Mouse (Mus musculus): ENCODE results near the gene Plk3. TPM values are rescaled to one million over a fixed set of nuclear protein-coding genes. Genes with fewer than 3 reads are reported as not detected.

The Plk3 gene
- polyA plus RNA-seq, 1 experiment from 2014 or later = 3.7 TPM

DNA sequence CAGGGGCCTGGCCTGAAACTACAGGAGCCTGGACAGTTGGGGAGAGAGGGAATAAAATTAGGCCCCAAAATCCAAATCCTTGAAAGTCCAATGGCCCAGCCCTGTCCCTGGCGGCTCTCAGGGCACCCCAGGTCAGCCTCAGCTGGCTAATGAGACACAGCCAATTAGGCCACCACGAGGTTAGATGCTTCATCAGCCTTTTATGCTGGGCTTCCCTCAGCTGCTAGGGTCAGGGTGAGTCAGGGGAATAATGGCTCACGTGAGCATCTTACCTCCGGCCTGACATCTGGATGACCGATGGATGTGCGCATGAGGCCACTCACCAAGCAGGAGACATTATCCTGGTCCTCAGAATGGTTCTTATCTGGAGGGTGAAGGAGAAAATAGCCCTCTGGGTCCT is 3.0 kb downstream of the Plk3 start:
- Histone ChIP-seq H3K9me3 (ENCODE audit: low read length) (no peaks in the 10 kb centered on the region), H3K36me3 (ENCODE audit: insufficient read depth, low read length) (peaks cover 9% of the 10 kb centered on the region; the same call in 1 of the 2 replicates), H3K9ac (replicated peaks; ENCODE audit: low read length) (no peak overlapping the region), H3K4me3 (ENCODE audit: low read length) (no peak overlapping the region), H3K27me3 (ENCODE audit: insufficient read depth, low read length) (peaks cover 15% of the 10 kb centered on the region), H3K27ac (ENCODE audit: low read length) (no peak overlapping the region), H3K4me1 (ENCODE audit: insufficient read depth, low read length) (peaks cover 23% of the 10 kb centered on the region), H3K4me2 (replicated peaks; ENCODE audit: low read depth, low read length) (no peak overlapping the region)
- WGBS = 78% methylated on average over 6 of the region's 6 CpGs
- no peak for ATAC-seq (ENCODE audit: low FRiP score, low TSS enrichment)

DNA sequence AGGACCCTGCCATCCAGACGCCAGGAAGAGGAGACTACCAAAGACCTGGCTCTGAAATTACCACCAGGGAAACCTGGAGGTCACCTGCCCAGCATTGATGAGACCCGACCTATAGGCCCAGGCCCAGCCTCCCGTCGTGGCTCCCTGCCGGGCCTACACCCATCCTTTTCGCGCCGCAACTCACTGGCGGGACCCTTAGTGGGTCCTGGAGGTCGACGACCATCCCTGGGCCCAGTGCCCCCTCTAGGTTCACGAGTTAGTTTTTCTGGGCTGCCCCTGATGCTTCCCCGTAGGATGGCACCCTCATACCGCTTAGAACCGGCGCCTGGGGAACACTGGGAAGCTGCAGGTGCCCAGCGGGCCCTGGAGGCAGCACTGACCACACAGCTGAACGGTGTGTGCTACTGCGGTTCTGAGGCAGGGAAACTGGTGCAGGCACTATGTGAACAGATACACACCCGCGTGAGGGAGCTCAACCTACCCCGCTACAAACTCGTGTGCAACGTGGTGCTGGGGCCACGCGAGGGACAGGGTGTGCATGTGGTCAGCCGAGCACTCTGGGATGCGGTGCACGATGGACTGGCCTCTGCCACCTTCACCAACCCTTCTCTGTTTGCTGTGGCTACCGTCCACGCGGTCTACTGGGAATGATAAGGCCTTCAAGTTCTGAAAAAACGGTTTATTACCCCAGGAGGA is 5.6 kb downstream of the Plk3 start:
- Histone ChIP-seq H3K4me2 (replicated peaks; ENCODE audit: low read depth, low read length) (no peak overlapping the region), H3K27ac (ENCODE audit: low read length) (no peak overlapping the region), H3K27me3 (ENCODE audit: insufficient read depth, low read length) (peaks cover 15% of the 10 kb centered on the region), H3K4me1 (ENCODE audit: insufficient read depth, low read length) (peaks cover 36% of the 10 kb centered on the region), H3K36me3 (ENCODE audit: insufficient read depth, low read length) (peaks cover 9% of the 10 kb centered on the region; the same call in 1 of the 2 replicates), H3K4me3 (ENCODE audit: low read length) (no peak overlapping the region), H3K9me3 (ENCODE audit: low read length) (no peaks in the 10 kb centered on the region), H3K9ac (replicated peaks; ENCODE audit: low read length) (no peak overlapping the region)
- ATAC-seq (ENCODE audit: low FRiP score, low TSS enrichment) = no peak
- WGBS = 90% methylated on average over 33 of the region's 33 CpGs

GRCm38 (mm10) chr4:117126675-117127290 is 7.0 kb downstream of the Plk3 start, which contains the start of gene Tctex1d4:
Gene Tctex1d4, plus strand, starts transcription at chr4:117126794.
- 75% methylated on average over 9 of the region's 9 CpGs for WGBS
- ATAC-seq (ENCODE audit: low FRiP score, low TSS enrichment) = no peak
- Histone ChIP-seq H3K4me1 (ENCODE audit: insufficient read depth, low read length) (peaks cover 25% of the 10 kb centered on the region), H3K4me2 (replicated peaks; ENCODE audit: low read depth, low read length) (peak within 1 kb of the TSS; percentile 8), H3K36me3 (ENCODE audit: insufficient read depth, low read length) (peaks cover 9% of the 10 kb centered on the region; the same call in 1 of the 2 replicates), H3K27ac (ENCODE audit: low read length) (peak within 1 kb of the TSS; percentile 93), H3K9me3 (ENCODE audit: low read length) (no peaks in the 10 kb centered on the region), H3K9ac (replicated peaks; ENCODE audit: low read length) (peak within 1 kb of the TSS; percentile 23), H3K27me3 (ENCODE audit: insufficient read depth, low read length) (0 out of 2 replicates have a peak, but pooled peaks cover under 1% of the 10 kb centered on the region), H3K4me3 (ENCODE audit: low read length) (no peak within 1 kb of the TSS)

DNA sequence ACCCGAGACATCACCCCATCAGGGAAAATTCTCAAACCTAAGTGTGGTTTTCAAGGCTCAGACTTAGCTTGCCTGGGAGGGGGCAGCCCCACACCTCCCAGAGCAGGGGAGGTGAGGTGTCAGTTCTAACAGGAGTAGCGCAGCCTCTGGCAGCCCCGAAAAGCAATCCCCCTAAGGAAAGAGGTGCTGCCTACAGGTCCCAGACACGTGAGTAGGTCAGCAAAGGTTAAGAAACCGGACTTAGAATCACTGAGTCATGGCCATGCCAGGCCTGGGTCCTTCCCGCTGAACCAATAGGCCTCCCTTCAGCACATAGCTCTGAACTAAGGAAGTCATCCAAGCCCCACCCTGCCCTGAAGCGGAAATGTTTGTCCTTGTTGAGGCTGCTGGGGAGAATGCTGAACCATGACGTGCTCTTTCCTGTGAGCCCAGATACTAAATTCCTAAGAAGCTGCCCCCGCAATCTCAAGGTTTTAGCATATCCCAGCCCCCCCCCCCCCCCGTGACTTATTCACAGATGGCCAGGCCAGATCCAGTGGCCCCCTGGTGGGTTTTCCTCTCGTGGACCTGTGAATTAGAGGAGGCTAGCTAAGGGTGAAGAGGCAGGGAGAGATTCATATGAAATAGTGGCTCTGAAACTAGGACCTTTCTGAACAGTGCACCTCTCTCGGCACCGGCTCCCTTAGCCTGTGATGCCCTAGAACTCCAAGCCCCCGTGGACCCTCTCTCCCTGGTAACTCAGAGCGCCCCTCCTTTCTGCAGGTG is 7.7 kb downstream of the Plk3 start:
- no peak overlapping the region for H3K4me3 ChIP-seq (ENCODE audit: low read length)
- H3K9ac ChIP-seq (replicated peaks; ENCODE audit: low read length) = peak overlapping the region; percentile 23
- peaks cover 28% of the 10 kb centered on the region for H3K4me1 ChIP-seq (ENCODE audit: insufficient read depth, low read length)
- WGBS = 31% methylated on average over 15 of the region's 15 CpGs
- peak; percentile 82 for ATAC-seq (ENCODE audit: low FRiP score, low TSS enrichment)
- peak overlapping the region; percentile 93 for H3K27ac ChIP-seq (ENCODE audit: low read length)
- peak overlapping the region; percentile 8 for H3K4me2 ChIP-seq (replicated peaks; ENCODE audit: low read depth, low read length)
- no peaks in the 10 kb centered on the region for H3K27me3 ChIP-seq (ENCODE audit: insufficient read depth, low read length)
- H3K36me3 ChIP-seq (ENCODE audit: insufficient read depth, low read length) = peaks cover 9% of the 10 kb centered on the region; the same call in 1 of the 2 replicates
- no peaks in the 10 kb centered on the region for H3K9me3 ChIP-seq (ENCODE audit: low read length)

GRCm38 (mm10) chr4:117125348-117125909 is 8.3 kb downstream of the Plk3 start, which contains the start of gene Btbd19:
Gene Btbd19, minus strand, starts transcription at chr4:117125725.
- ATAC-seq (ENCODE audit: low FRiP score, low TSS enrichment) = peak; percentile 24; the same call in 1 of the 2 replicates
- Histone ChIP-seq H3K9ac (replicated peaks; ENCODE audit: low read length) (peak within 1 kb of the TSS; percentile 23), H3K27ac (ENCODE audit: low read length) (peak within 1 kb of the TSS; percentile 93), H3K36me3 (ENCODE audit: insufficient read depth, low read length) (peaks cover 9% of the 10 kb centered on the region; the same call in 1 of the 2 replicates), H3K27me3 (ENCODE audit: insufficient read depth, low read length) (no peaks in the 10 kb centered on the region), H3K9me3 (ENCODE audit: low read length) (no peaks in the 10 kb centered on the region), H3K4me2 (replicated peaks; ENCODE audit: low read depth, low read length) (peak within 1 kb of the TSS; percentile 8), H3K4me1 (ENCODE audit: insufficient read depth, low read length) (peaks cover 28% of the 10 kb centered on the region), H3K4me3 (ENCODE audit: low read length) (no peak within 1 kb of the TSS)
- WGBS = 28% methylated on average over 8 of the region's 8 CpGs

DNA sequence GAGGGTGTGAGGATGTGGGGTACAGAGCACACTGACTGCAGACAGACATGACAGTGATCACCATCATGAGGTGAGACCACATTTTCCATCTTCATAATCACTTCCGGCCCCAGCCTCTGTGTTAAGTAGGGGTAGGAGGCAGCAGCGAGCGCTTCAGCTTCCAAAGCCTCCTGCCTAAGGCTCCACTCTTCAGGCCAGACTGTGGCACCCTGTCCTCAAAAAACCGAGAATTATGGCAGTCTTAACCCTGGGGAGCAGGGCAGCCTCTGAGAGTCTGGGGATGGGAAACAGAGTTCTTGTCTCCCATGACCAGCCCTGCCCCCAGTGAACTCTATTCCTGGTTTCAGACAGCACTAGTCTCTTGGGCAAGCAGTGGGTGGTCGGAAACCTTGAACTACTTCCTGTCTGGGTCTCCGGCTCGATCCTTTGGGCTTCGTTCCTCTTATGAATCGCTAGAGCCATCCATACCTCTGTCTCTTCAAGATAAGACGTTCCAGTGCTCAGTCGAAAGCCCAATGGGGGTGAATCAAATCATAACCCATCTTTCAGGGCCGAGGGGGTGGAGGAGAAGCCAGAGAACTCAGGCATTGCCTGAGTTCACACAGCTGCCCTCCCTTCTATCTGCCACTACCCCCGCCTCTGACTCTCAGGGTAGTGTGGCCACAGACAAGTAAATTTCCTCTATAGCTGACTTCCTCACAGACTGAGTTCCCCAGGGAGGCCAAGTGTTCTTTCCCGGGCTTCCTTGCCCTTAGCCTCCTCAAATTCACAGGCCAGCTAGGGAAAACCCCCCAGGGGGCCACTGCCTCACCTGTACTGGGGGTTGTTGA is 9.0 kb downstream of the Plk3 start:
- peaks cover 31% of the 10 kb centered on the region for H3K4me1 ChIP-seq (ENCODE audit: insufficient read depth, low read length)
- no peaks in the 10 kb centered on the region for H3K9me3 ChIP-seq (ENCODE audit: low read length)
- H3K4me3 ChIP-seq (ENCODE audit: low read length) = no peak overlapping the region
- peak overlapping the region; percentile 1; the same call in 1 of the 2 replicates for H3K4me2 ChIP-seq (replicated peaks; ENCODE audit: low read depth, low read length)
- no peak for ATAC-seq (ENCODE audit: low FRiP score, low TSS enrichment)
- H3K27ac ChIP-seq (ENCODE audit: low read length) = peak overlapping the region; percentile 93
- peak overlapping the region; percentile 23 for H3K9ac ChIP-seq (replicated peaks; ENCODE audit: low read length)
- peaks cover 9% of the 10 kb centered on the region; the same call in 1 of the 2 replicates for H3K36me3 ChIP-seq (ENCODE audit: insufficient read depth, low read length)
- WGBS = 45% methylated on average over 14 of the region's 14 CpGs
- no peaks in the 10 kb centered on the region for H3K27me3 ChIP-seq (ENCODE audit: insufficient read depth, low read length)

DNA sequence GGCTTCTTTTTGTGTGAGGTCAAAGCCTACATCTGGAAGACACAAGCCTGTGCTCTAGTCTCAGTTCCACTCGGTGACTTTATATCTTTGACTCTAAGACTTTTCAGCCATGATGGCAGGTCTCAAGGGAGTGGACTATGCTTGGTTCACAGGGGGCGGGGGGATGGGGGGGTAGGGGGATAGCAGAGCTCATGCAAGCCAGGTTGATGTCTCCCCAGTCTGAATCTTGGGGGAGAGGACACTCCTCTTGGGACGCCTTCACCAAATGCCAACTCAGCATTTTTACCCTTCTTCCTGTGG is 9.6 kb downstream of the Plk3 start:
- H3K4me1 ChIP-seq (ENCODE audit: insufficient read depth, low read length) = peaks cover 33% of the 10 kb centered on the region
- H3K4me2 ChIP-seq (replicated peaks; ENCODE audit: low read depth, low read length) = 0 out of 2 replicates have a peak overlapping the region, but pooled peaks have one; percentile 1
- no peak for ATAC-seq (ENCODE audit: low FRiP score, low TSS enrichment)
- H3K4me3 ChIP-seq (ENCODE audit: low read length) = no peak overlapping the region
- H3K9ac ChIP-seq (replicated peaks; ENCODE audit: low read length) = no peak overlapping the region
- no peaks in the 10 kb centered on the region for H3K27me3 ChIP-seq (ENCODE audit: insufficient read depth, low read length)
- peaks cover 9% of the 10 kb centered on the region; the same call in 1 of the 2 replicates for H3K36me3 ChIP-seq (ENCODE audit: insufficient read depth, low read length)
- H3K9me3 ChIP-seq (ENCODE audit: low read length) = no peaks in the 10 kb centered on the region
- peak overlapping the region; percentile 93 for H3K27ac ChIP-seq (ENCODE audit: low read length)
- 84% methylated on average over 3 of the region's 3 CpGs for WGBS

DNA sequence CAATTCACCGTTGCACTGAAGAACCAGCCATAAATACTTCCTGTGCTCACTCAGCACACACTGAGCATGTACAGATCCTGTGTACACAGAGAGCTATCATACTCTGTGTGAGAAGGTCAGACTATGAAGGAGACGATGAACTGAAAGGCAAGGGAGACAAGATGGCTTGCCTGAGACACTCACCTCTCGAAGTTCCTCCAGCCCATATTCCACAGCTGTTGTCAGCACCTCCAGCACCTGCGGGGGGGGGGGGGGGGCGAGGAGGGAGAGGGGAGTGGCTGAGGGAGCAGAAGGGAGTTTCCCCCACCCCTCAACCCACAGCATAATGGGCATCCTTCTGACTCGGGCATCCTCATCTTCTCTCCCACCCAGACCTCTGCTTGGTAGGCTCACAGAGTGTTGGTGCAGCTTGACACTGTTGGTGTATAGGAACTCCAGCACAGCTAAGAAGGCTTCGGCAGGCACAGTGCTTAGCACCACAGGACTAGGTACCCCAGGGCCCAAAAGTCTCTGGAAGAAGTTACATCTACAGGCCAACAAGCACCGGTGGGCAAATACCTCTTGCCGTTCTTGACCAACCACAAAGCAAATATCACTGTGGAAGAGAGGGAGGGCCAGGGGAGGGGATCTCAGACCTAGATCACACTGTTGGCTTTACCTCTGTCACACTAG is 10.1 kb downstream of the Plk3 start:
- Histone ChIP-seq H3K4me3 (ENCODE audit: low read length) (no peak overlapping the region), H3K36me3 (ENCODE audit: insufficient read depth, low read length) (peaks cover 7% of the 10 kb centered on the region; the same call in 1 of the 2 replicates), H3K27me3 (ENCODE audit: insufficient read depth, low read length) (no peaks in the 10 kb centered on the region), H3K4me1 (ENCODE audit: insufficient read depth, low read length) (peaks cover 33% of the 10 kb centered on the region), H3K9ac (replicated peaks; ENCODE audit: low read length) (no peak overlapping the region), H3K9me3 (ENCODE audit: low read length) (no peaks in the 10 kb centered on the region), H3K27ac (ENCODE audit: low read length) (no peak overlapping the region), H3K4me2 (replicated peaks; ENCODE audit: low read depth, low read length) (no peak overlapping the region)
- 85% methylated on average over 7 of the region's 9 CpGs for WGBS
- no peak for ATAC-seq (ENCODE audit: low FRiP score, low TSS enrichment)

Data from kidney, embryonic 16.5 days (tissue).